Comparison of ENCODE assay signal across 21 mouse cellular contexts in genomic region chr1:114519860-114520259, GRCm38 (mm10).
DNase-seq lines count a peak whose midpoint lies in the region; ATAC-seq and TF ChIP-seq lines count a peak whose summit lies in the region.
"Had no signal": no experiment of that assay in that cellular context is flagged by ENCODE, and none has a peak within 500 bp of the region (broad histone marks: within the 10 kb centered on the region; RNA-seq: fewer than 3 reads in every experiment).

No protein-coding gene starts in this region.

- no peaks in the 10 kb centered on the region for H3K9me3 ChIP-seq in intestine, embryonic 15.5 days
- H3K9me3 ChIP-seq in intestine, postnatal 0 days (ENCODE audit: control insufficient read depth), result no peaks in the 10 kb centered on the region
- no peaks in the 10 kb centered on the region for H3K9me3 ChIP-seq in midbrain, embryonic 11.5 days (ENCODE audit: control insufficient read depth, low read length)
- H3K9me3 ChIP-seq in midbrain, embryonic 13.5 days, result no peaks in the 10 kb centered on the region
- H3K9me3 ChIP-seq in intestine, embryonic 16.5 days (ENCODE audit: control insufficient read depth, low read length), result no peaks in the 10 kb centered on the region

- intact Hi-C loops in left cerebral cortex, postnatal 14 days (cut with DNase I), result no loop called here

- no peak overlapping the region for H3K9ac ChIP-seq in intestine, embryonic 15.5 days
- no peak overlapping the region for H3K9ac ChIP-seq in intestine, postnatal 0 days (ENCODE audit: low read depth, low read length)
- H3K9ac ChIP-seq in midbrain, embryonic 11.5 days (ENCODE audit: low read length), result no peak overlapping the region
- H3K9ac ChIP-seq in midbrain, embryonic 13.5 days (replicated peaks), result no peak overlapping the region
- H3K9ac ChIP-seq in intestine, embryonic 16.5 days (ENCODE audit: low read depth, low read length), result no peak overlapping the region

- no peak overlapping the region for H3K4me3 ChIP-seq in intestine, embryonic 15.5 days (replicated peaks)
- no peak overlapping the region for H3K4me3 ChIP-seq in intestine, postnatal 0 days (ENCODE audit: low read depth, low read length)
- no peak overlapping the region for H3K4me3 ChIP-seq in midbrain, embryonic 11.5 days (ENCODE audit: low read depth, low read length)
- H3K4me3 ChIP-seq in midbrain, embryonic 13.5 days (replicated peaks), result no peak overlapping the region
- no peak overlapping the region for H3K4me3 ChIP-seq in intestine, embryonic 16.5 days (ENCODE audit: low read length)

- H3K27ac ChIP-seq in intestine, embryonic 15.5 days, result no peak overlapping the region
- H3K27ac ChIP-seq in intestine, postnatal 0 days (ENCODE audit: low read depth, low read length), result no peak overlapping the region
- H3K27ac ChIP-seq in midbrain, embryonic 11.5 days (ENCODE audit: low read depth, low read length), result no peak overlapping the region
- H3K27ac ChIP-seq in midbrain, embryonic 13.5 days, result no peak overlapping the region
- H3K27ac ChIP-seq in intestine, embryonic 16.5 days (ENCODE audit: low read length), result no peak overlapping the region

- TF ChIP-seq CTCF in intestine, postnatal 0 days (IDR thresholded peaks at IDR 0.05; ENCODE audit: low read depth), result no peak

- no peaks in the 10 kb centered on the region for H3K27me3 ChIP-seq in intestine, embryonic 15.5 days (replicated peaks)
- no peaks in the 10 kb centered on the region for H3K27me3 ChIP-seq in intestine, postnatal 0 days (replicated peaks; ENCODE audit: control insufficient read depth, insufficient read depth, low read length)
- no peaks in the 10 kb centered on the region for H3K27me3 ChIP-seq in midbrain, embryonic 11.5 days (ENCODE audit: control insufficient read depth, insufficient read depth, low read length)
- H3K27me3 ChIP-seq in midbrain, embryonic 13.5 days, result no peaks in the 10 kb centered on the region
- no peaks in the 10 kb centered on the region for H3K27me3 ChIP-seq in intestine, embryonic 16.5 days (replicated peaks; ENCODE audit: control insufficient read depth, insufficient read depth, low read length)
- H3K27me3 ChIP-seq: CH12.LX, Patski had no signal

- H3K4me1 ChIP-seq in intestine, embryonic 15.5 days (replicated peaks), result no peaks in the 10 kb centered on the region
- H3K4me1 ChIP-seq in intestine, postnatal 0 days (replicated peaks; ENCODE audit: control insufficient read depth, insufficient read depth, low read length), result no peaks in the 10 kb centered on the region
- H3K4me1 ChIP-seq in midbrain, embryonic 11.5 days (ENCODE audit: control insufficient read depth, insufficient read depth, low read length), result no peaks in the 10 kb centered on the region
- H3K4me1 ChIP-seq in midbrain, embryonic 13.5 days (replicated peaks), result no peaks in the 10 kb centered on the region
- no peaks in the 10 kb centered on the region for H3K4me1 ChIP-seq in intestine, embryonic 16.5 days (ENCODE audit: control insufficient read depth, insufficient read depth, low read length)

- peak; percentile 66; the same call in 1 of the 2 replicates for ATAC-seq in intestine, embryonic 15.5 days
- no peak for ATAC-seq in intestine, postnatal 0 days
- 0 out of 2 replicates have a peak, but pooled peaks have one; percentile 22 for ATAC-seq in midbrain, embryonic 11.5 days (ENCODE audit: low FRiP score)
- ATAC-seq in midbrain, embryonic 13.5 days, result no peak
- peak; percentile 53 for ATAC-seq in intestine, embryonic 16.5 days
- ATAC-seq: activated CD4-positive, CD25-positive, alpha-beta regulatory T cell, adult 4 months; CD4-positive, CD25-positive, alpha-beta regulatory T cell, adult 4 months; Patski had no signal

- DNase-seq in midbrain, embryonic 11.5 days (ENCODE audit: low spot score, missing footprints), result no peak
- no peak for DNase-seq in left cerebral cortex, postnatal 14 days (ENCODE audit: low spot score in 2 of 2)
- DNase-seq: adrenal gland, adult 2 months; adrenal gland, adult 8-10 months; adrenal gland, postnatal 10 days; adrenal gland, postnatal 14 days; adrenal gland, postnatal 25 days; adrenal gland, postnatal 36 days; B cell, adult 2 months; cerebellum, adult 11 months; cerebellum, adult 11-12 months; cerebellum, adult 18-20 months had no signal

- no peaks in the 10 kb centered on the region for H3K36me3 ChIP-seq in intestine, embryonic 15.5 days
- H3K36me3 ChIP-seq in intestine, postnatal 0 days (ENCODE audit: control insufficient read depth, insufficient read depth), result no peaks in the 10 kb centered on the region
- no peaks in the 10 kb centered on the region for H3K36me3 ChIP-seq in midbrain, embryonic 11.5 days (ENCODE audit: control insufficient read depth, insufficient read depth, low read length)
- no peaks in the 10 kb centered on the region for H3K36me3 ChIP-seq in midbrain, embryonic 13.5 days
- H3K36me3 ChIP-seq in intestine, embryonic 16.5 days (ENCODE audit: control insufficient read depth, insufficient read depth, low read length), result no peaks in the 10 kb centered on the region
- H3K36me3 ChIP-seq: G1E had no signal

- no peak overlapping the region for H3K4me2 ChIP-seq in intestine, embryonic 15.5 days (replicated peaks)
- no peak overlapping the region for H3K4me2 ChIP-seq in intestine, postnatal 0 days (replicated peaks; ENCODE audit: low read depth)
- no peak overlapping the region for H3K4me2 ChIP-seq in midbrain, embryonic 11.5 days
- no peak overlapping the region for H3K4me2 ChIP-seq in midbrain, embryonic 13.5 days (replicated peaks)
- no peak overlapping the region for H3K4me2 ChIP-seq in intestine, embryonic 16.5 days (ENCODE audit: low read depth, low read length)

Comparison
In these comparisons a context has a peak if more than half of its experiments do, and no peak if none do; other contexts are left out.
1. ATAC-seq: peak in intestine, embryonic 15.5 days (single experiment), midbrain, embryonic 11.5 days (single experiment) and intestine, embryonic 16.5 days (single experiment); none in intestine, postnatal 0 days (single experiment) and midbrain, embryonic 13.5 days (single experiment).